Mouse (Mus musculus) small intestine, adult 2 months (tissue): ENCODE measurements around the gene Cdc7.

ENCODE experiments used
- CTCF ChIP-seq: fragments of 200-500 bp; IDR thresholded peaks from 2 replicates; pipeline ENCODE4 v1.5.1; 2012; ENCODE audit warnings: low read depth, mild to moderate bottlenecking, control low read depth, inconsistent platforms, low read length, moderate library complexity, mixed read lengths; ENCODE audit not compliant: insufficient replicate concordance, insufficient read length; ENCODE audit errors: extremely low read depth
- POLR2A ChIP-seq: fragments of 200-500 bp; IDR thresholded peaks from 2 replicates; pipeline ENCODE4 v1.6.1; 2012; ENCODE audit warnings: low read depth, mild to moderate bottlenecking, control low read depth, inconsistent platforms, low read length, moderate library complexity

GRCm38 (mm10) chr5:106979156-106979555, 15.0 kb downstream of the Cdc7 start:
- no peak for TF ChIP-seq CTCF
- TF ChIP-seq POLR2A: no peak
